Mouse (Mus musculus) urinary bladder, postnatal 4 days (tissue): ENCODE measurements around the gene Fam32a.

Experiments
- DNase-seq, 2 experiments: peaks; one replicate each; pipeline ENCODE4 v3.0.0; 2021 to 2022; ENCODE audit warnings: low spot score in 2 of 2

Gene Fam32a

GRCm38 (mm10) chr8:72240403-72240763 is 20.9 kb downstream of the Fam32a start:
- no peak for DNase-seq

DNA sequence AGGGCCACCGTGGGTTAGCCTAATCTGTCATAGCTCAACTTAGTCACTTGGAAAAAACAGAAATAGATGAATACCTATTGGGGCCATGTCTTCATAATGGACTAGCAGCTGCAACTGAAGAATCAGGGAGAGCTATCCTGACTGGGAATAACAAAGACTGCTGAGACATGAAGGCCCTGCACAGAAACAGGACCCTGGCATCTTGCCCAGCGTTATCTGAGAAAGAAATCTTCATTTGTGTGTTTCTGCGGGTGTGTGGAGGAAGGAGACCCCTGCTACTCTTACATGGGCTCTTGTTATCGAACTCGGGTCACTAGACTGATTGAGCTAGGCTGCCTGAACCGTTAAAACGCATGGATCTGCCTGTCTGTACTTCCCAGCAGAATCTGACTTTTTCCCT is 21.4 kb downstream of the Fam32a start:
- DNase-seq = no peak

GRCm38 (mm10) chr8:72242226-72242625 is 22.7 kb downstream of the Fam32a start:
- no peak for DNase-seq

GRCm38 (mm10) chr8:72244610-72245009 is 25.1 kb downstream of the Fam32a start:
- DNase-seq = no peak

- no peak for DNase-seq
These were observed 37.8 kb downstream of the Fam32a start for GRCm38 (mm10) chr8:72257171-72257901.

GRCm38 (mm10) chr8:72257902-72258238 is 38.3 kb downstream of the Fam32a start:
- DNase-seq = no peak

GRCm38 (mm10) chr8:72259862-72260261 is 40.3 kb downstream of the Fam32a start:
- DNase-seq = no peak

DNA sequence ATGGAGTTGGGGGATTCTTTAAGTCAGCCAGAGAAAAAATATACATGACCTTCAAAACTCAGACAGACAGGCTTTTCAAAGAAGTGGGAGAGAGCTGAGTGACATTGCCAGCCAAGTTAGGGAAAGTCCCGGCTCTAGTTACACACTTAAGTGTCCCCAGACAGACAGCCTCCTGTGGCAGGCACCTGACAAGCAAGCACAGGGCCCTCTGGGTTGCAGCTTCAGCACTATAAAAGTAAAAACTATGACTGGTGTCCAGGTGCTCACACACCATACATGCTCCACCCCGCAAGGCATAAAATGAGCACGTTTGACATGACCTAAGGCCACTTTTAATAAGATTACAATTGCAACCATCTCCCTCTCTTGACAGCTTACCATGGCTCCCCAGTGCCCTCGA is 41.1 kb downstream of the Fam32a start:
- DNase-seq = no peak

- no peak for DNase-seq
These were observed 41.5 kb downstream of the Fam32a start for GRCm38 (mm10) chr8:72261019-72261418.

DNA sequence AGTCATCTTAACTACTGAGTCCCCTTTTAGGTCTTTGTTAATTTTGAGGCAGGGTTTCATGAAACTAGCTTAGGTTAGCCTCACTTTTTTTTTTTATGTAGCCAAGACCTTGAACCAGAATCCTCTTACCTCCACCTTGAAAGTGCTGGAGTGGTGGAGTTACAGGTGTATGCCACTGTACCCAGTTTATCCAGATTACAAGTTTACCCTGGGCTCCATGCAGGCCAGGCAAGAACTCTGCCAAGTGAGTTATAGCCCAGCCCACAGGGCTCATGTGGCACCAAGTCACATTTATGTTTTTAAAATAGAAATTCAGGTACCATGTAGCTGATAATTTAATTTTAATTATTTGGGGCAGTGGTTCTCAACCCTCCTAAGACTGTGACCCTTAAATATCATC is 41.9 kb downstream of the Fam32a start:
- DNase-seq = no peak

GRCm38 (mm10) chr8:72261872-72262271 is 42.3 kb downstream of the Fam32a start:
- DNase-seq = no peak

DNA sequence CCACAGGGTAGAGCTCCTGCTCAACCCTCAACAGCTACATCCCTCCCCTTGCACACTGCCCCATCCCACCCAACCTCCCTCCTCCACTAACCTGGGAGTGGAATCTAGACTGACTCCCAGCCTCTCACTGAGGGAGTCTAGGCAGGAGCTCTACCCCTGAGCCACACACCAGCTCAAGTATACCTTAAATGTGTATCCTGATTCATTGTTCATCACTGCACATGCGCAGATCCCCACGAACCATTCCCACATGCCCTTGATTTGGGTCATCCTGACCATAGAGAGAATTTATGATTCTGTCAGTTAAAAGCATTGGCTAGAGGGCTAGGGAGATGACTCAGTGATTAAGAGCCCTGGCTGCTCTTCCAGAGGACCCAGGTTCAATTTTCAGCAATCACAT is 43.2 kb downstream of the Fam32a start:
- no peak for DNase-seq

- no peak for DNase-seq
These were observed 43.9 kb downstream of the Fam32a start for GRCm38 (mm10) chr8:72263451-72263850.

DNA sequence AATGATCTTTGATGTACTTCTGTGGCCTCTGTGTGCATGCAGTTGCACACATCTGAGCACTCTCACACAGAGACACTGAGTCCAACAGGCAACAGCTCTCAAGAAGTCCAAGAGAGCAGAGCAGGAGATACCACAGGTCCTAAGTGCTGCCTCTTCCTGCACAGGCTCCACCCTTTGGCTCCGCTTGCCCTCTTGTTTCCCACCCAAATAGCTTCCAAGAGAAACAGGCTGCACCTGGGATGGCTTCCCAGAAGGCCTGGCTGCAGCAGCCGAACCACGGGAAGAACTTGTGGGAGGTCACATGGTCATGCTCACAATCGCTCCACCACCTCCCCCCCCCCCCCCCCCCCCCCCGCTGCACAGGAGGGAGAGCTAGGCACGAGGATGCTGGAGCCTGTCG is 45.8 kb downstream of the Fam32a start:
- no peak for DNase-seq

DNA sequence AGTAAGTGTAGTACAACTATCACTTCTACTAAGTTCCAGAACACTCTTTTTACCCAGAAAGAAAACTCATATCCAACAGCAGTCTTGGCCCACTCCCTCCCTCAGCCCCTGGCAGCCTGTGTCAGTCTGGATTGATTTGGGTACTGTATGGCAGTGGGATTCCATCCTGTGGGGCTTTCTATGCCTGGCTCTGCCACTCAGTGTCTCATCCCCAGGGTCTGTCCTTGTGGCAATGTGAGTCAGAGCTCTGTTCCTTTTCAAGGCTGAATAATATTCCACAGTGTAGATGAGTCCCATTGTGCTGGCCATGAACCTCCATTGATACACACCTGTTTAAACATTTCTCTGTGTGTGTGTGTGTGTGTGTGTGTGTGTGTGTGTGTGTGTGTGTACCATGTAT is 47.1 kb downstream of the Fam32a start:
- DNase-seq = no peak

DNA sequence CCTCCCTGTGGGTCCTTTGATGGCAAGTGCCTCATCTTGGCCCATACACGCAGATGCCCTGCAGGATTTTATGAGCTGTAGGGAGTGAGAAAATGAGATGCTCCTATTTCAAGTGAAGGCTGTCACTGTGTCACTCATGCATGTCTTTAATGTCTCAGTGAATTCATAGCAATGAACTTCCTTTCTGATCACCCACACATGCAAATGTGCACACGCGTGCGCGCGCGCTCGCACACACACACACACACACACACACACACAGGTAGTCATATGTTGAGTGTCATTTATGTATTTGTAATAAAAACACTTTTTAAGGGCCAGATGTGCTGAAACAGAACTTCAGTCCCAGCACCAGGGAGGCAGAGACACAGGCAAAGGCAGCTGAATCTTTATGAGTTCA is 47.6 kb downstream of the Fam32a start:
- no peak for DNase-seq

GRCm38 (mm10) chr8:72268356-72268755 is 48.8 kb downstream of the Fam32a start:
- DNase-seq = peak in 1 of 2 experiments; percentile 28

DNA sequence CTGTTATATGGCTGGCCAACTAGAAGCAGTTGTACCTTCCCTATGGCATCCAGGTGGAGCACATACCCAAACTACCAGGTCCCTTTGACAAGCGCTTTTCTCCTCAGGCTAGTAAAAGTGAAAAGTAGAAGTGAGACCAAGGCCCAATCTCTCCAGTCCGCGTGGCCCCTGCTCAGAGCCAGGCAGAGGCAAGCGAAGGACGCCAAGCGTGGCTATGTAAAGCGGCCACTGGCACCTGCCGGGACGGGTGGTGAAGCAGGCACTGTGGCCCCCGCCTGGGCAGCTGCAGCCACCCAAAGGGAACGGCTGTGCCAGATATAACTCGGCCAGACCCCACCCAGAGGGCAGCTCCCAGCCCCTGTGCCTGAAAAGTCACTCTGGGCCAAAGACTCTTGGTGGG is 51.1 kb downstream of the Fam32a start:
- no peak for DNase-seq

DNA sequence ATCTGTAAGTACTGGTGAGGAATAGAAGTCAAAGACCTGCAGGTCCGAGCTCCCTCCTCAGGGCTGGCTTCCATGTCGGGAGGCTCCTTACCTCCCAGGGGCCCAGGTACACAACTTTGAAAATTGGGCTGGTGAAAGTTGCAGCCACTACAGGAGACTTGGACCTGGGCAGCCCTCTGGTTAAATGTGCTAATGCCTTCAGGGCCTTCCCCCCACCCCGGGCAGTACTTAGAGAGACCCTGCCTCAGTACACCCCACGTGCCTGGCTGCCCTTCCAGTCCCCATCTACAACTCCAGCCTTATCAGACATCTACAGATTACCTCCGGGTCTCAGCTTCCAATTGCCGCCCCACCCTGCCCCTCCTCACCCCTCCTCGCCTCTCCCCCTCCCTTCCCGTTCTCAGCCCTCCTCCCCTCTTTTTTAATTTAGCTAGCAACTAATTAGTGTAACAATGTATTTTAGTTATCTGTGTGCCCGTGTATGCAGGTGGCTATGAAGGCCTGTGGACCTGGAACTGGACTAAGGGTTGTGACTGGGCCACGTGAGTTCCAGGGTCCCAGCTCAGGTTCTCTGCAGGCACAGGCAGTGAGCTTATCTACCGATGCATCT is 51.6 kb downstream of the Fam32a start:
- DNase-seq = no peak

DNA sequence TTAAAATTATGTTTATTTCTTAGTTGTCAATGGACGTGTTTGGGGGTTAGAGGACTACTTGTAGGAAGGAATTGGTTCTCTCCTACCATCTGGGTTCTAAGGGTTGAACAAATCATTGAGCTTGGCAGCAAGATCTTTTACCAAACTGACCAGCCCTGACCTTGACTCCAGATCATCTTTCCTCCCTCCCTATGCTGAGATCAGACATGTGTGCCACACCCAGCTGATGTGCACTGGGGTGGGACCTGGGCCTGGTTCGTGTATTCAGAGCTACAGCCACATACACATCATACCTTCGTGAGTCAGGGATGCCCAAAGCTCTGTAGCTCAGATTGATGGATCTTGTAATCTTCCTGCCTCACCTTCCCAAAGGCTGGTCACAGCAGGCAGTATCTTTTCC is 52.2 kb downstream of the Fam32a start:
- DNase-seq = no peak

- peak; percentile 52 to 71 for DNase-seq
These were observed 52.8 kb downstream of the Fam32a start for GRCm38 (mm10) chr8:72272361-72272760.

GRCm38 (mm10) chr8:72273111-72273770 is 53.7 kb downstream of the Fam32a start:
- no peak for DNase-seq

DNA sequence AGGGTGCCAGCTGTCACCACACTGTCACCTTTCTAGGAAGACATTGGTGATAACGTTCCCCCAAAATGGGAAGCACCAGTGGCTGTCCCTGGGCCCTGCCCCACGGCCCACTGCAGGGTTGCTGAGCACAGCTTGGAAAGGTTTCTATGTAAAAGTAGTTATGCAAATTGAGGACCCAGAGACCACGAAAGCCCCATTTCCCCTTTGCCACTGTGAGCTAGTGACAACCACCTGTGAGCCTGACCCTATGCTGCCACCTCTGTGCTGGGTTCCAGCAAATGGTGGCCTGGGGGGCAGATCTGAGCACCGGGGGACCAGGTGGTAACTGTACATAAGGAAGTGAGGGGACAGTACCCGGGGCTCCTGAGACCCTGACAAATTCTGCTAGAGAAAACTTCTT is 54.3 kb downstream of the Fam32a start:
- DNase-seq = no peak
